Mouse (Mus musculus): ENCODE measurements around the gene Zfp141.

- TF ChIP-seq CTCF (IDR thresholded peaks at IDR 0.05; ENCODE audit: insufficient read depth, low read length) (no peak), POLR2A (IDR thresholded peaks at IDR 0.05; ENCODE audit: borderline replicate concordance, extremely low read depth, low read depth, low read length) (no peak)
These were observed 7.3 kb downstream of the Zfp141 start for GRCm38 (mm10) chr7:42498248-42498647.
